Mouse (Mus musculus) liver, embryonic 13.5 days (tissue): ENCODE data around the gene Dnajb13. TPM values are rescaled to one million over a fixed set of nuclear protein-coding genes. Genes with fewer than 3 reads are reported as not detected.

Experiments used
- ATAC-seq: fragments of 200-750 bp; cut with Nextera tagmentation; 2 replicates; pipeline ENCODE4 v1.8.0; 2017; ENCODE audit warnings: low read depth, mild to moderate bottlenecking, moderate number of reproducible peaks, moderate library complexity
- DNase-seq: peaks from one replicate; pipeline ENCODE4 v3.0.0; 2022
- H3K27ac ChIP-seq: fragments of 300-500 bp; sonication (generic); 2 replicates; pipeline ENCODE4 v1.5.1; 2015; ENCODE audit warnings: moderate library complexity, mild to moderate bottlenecking, inconsistent platforms
- H3K27me3 ChIP-seq: fragments of 300-500 bp; sonication (generic); 2 replicates; pipeline ENCODE4 v1.6.1; 2015; ENCODE audit warnings: mild to moderate bottlenecking, inconsistent platforms
- H3K36me3 ChIP-seq: fragments of 300-500 bp; sonication (generic); 2 replicates; pipeline ENCODE4 v1.6.1; 2015; ENCODE audit warnings: mild to moderate bottlenecking, inconsistent platforms
- H3K4me1 ChIP-seq: fragments of 300-500 bp; sonication (generic); replicated peaks from 2 replicates; pipeline ENCODE4 v1.6.1; 2015; ENCODE audit warnings: inconsistent platforms
- H3K4me2 ChIP-seq: fragments of 300-500 bp; sonication (generic); 2 replicates; pipeline ENCODE4 v1.6.1; 2015; ENCODE audit warnings: inconsistent platforms, mild to moderate bottlenecking, moderate library complexity
- H3K4me3 ChIP-seq: fragments of 300-500 bp; sonication (generic); replicated peaks from 2 replicates; pipeline ENCODE4 v1.5.1; 2015; ENCODE audit warnings: mild to moderate bottlenecking, inconsistent platforms
- H3K9ac ChIP-seq: fragments of 300-500 bp; sonication (generic); 2 replicates; pipeline ENCODE4 v1.6.1; 2015; ENCODE audit warnings: mild to moderate bottlenecking, inconsistent platforms
- H3K9me3 ChIP-seq: fragments of 300-500 bp; sonication (generic); replicated peaks from 2 replicates; pipeline ENCODE4 v1.6.1; 2016; ENCODE audit warnings: inconsistent platforms
- WGBS: fragments of 180-500 bp; shearing (Covaris S2); methylation state at CpG from one replicate; pipeline ENCODE4 v1.1.7; 2015; ENCODE audit not compliant: insufficient replicate concordance; 5-methylcytosine and 5-hydroxymethylcytosine counted together
- polyA plus RNA-seq: library from polyadenylated mRNA; unstranded; fragments of >200 nt; fragmentation: Nextera tagmentation; extraction: Ambion mirVana; gene quantifications from 2 replicates; pipeline ENCODE4 v1.2.1, GENCODE M21; 2015

Dnajb13 gene
- polyA plus RNA-seq, result 2.5 TPM in 2 replicates

DNA sequence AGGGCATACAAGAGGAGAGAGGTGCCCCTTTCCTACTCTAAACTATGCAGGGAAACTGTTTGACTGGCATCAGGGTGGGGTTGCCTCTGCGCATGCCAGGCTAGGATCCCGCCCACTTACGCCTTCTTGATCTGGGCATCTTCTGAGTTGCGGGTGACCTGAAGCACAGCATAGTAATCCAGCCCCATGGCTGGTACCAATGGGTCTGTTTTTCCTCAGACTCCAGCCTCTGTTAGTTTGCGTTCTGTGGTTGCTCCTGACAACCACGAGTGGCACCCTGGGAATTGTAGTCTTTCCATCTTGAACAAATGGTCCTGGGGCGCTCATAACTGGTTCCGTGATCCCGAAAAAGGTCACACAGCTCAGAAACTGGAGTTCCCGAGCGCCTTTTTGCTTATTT lies at the start of gene Dnajb13:
TSS of gene Dnajb13 (minus strand) at position 388 of the 400 bp plus-strand sequence.
- H3K36me3 ChIP-seq, result no peaks in the 10 kb centered on the region
- no peak within 1 kb of the TSS for H3K4me2 ChIP-seq
- no peaks in the 10 kb centered on the region for H3K9me3 ChIP-seq
- no peak within 1 kb of the TSS for H3K27ac ChIP-seq
- no peak within 1 kb of the TSS for H3K4me3 ChIP-seq
- no peak for ATAC-seq
- H3K9ac ChIP-seq, result no peak within 1 kb of the TSS
- 46% methylated on average over 11 of the region's 11 CpGs for WGBS
- peaks cover 24% of the 10 kb centered on the region for H3K27me3 ChIP-seq
- no peaks in the 10 kb centered on the region for H3K4me1 ChIP-seq
- DNase-seq, result no peak

DNA sequence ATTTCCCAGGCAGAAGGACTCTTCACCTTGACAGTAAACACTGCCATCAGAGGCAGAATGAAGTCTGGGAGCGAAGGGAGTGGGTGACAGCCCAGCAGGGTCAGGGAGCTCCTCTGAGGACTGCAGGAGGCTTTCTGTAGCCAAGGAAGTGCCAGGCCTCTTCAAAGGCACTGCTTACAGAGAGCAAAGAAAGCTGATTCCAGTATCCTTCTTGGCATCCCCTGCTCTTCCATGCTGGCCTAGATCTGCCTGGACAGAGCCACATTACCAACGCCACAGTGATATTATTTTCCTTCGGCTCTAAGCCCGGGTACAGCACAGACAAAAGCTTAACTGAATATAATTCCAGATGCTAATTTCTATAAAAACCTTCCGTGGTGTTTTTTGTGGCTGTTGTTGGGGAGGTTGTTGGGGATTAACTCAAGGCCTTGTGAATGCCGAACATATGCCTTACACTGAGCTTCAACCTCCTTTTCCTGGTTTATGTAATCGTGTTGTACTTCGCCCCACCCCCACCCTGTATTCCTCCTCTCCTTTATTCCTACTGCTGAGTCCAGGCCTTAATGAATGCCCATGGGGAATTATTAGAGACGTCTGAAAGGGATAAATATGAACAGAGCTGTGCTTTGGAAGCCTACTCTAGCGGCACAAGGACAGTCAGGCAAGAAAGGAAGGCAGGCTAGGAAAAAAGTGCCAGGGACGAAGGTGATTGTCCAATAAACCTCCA lies 47.3 kb upstream of the Dnajb13 start:
- WGBS, result 81% methylated on average over 11 of the region's 11 CpGs

DNA sequence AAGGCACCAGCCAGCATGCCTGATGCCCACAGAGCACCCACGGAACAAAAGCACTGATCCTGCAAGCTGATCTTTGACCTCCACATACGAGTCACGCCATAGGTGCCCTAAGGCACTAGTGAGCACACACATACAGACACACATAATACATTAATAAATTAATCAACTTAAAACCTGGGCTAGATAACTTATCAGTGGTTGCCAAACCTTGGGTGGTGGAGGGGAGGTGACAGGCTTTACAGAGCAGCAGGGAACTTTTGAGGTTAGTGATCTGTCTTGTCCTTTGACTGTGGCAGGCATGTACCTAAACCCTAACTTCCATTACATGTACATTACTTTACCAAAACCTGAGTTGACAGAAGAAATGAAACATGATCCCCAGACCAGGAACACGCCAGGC lies 44.6 kb upstream of the Dnajb13 start:
- Histone ChIP-seq H3K4me1 (peaks cover 50% of the 10 kb centered on the region), H3K9me3 (no peaks in the 10 kb centered on the region), H3K36me3 (peaks cover 2% of the 10 kb centered on the region; the same call in 1 of the 2 replicates), H3K4me2 (peak overlapping the region; percentile 41), H3K9ac (peak overlapping the region; percentile 16; the same call in 1 of the 2 replicates), H3K27me3 (no peaks in the 10 kb centered on the region), H3K4me3 (no peak overlapping the region), H3K27ac (peak overlapping the region; percentile 55; the same call in 1 of the 2 replicates)
- ATAC-seq, result peak; percentile 91
- peak; percentile 45 for DNase-seq
- 35% methylated on average over 4 of the region's 4 CpGs for whole genome bisulfite sequencing

More for the DNA sequence above, 47.3 kb upstream of the Dnajb13 start:
- H3K4me2 ChIP-seq, result no peak overlapping the region
- no peaks in the 10 kb centered on the region for H3K9me3 ChIP-seq
- ATAC-seq (no peak), DNase-seq (no peak)
- no peaks in the 10 kb centered on the region for H3K27me3 ChIP-seq
- peaks cover 32% of the 10 kb centered on the region for H3K4me1 ChIP-seq
- no peak overlapping the region for H3K9ac ChIP-seq
- H3K4me3 ChIP-seq, result no peak overlapping the region
- no peak overlapping the region for H3K27ac ChIP-seq
- peaks cover 9% of the 10 kb centered on the region; the same call in 1 of the 2 replicates for H3K36me3 ChIP-seq

GRCm38 (mm10) chr7:100557241-100557640 lies 42.5 kb upstream of the Dnajb13 start:
- Histone ChIP-seq H3K4me1 (peaks cover 52% of the 10 kb centered on the region), H3K27ac (no peak overlapping the region), H3K36me3 (peaks cover 6% of the 10 kb centered on the region; the same call in 1 of the 2 replicates), H3K4me2 (no peak overlapping the region), H3K27me3 (no peaks in the 10 kb centered on the region), H3K4me3 (no peak overlapping the region), H3K9ac (no peak overlapping the region), H3K9me3 (no peaks in the 10 kb centered on the region)
- WGBS, result 76% methylated on average over 5 of the region's 5 CpGs
- ATAC-seq, result no peak
- no peak for DNase-seq

- ATAC-seq, result no peak
- H3K9ac ChIP-seq, result peak overlapping the region; percentile 39; the same call in 1 of the 2 replicates
- no peak for DNase-seq
- H3K9me3 ChIP-seq, result no peaks in the 10 kb centered on the region
- WGBS, result 66% methylated on average over 13 of the region's 13 CpGs
- peaks cover 45% of the 10 kb centered on the region for H3K4me1 ChIP-seq
- H3K27ac ChIP-seq, result peak overlapping the region; percentile 83
- H3K36me3 ChIP-seq, result peaks cover 15% of the 10 kb centered on the region; the same call in 1 of the 2 replicates
- no peak overlapping the region for H3K4me3 ChIP-seq
- H3K27me3 ChIP-seq, result no peaks in the 10 kb centered on the region
- no peak overlapping the region for H3K4me2 ChIP-seq
Measured at GRCm38 (mm10) chr7:100555431-100555951, 40.7 kb upstream of the Dnajb13 start.

GRCm38 (mm10) chr7:100554939-100555338 lies 40.2 kb upstream of the Dnajb13 start:
- WGBS, result 42% methylated on average over 5 of the region's 5 CpGs
- peak; percentile 65; the same call in 1 of the 2 replicates for ATAC-seq
- peaks cover 20% of the 10 kb centered on the region; the same call in 1 of the 2 replicates for H3K36me3 ChIP-seq
- no peaks in the 10 kb centered on the region for H3K9me3 ChIP-seq
- H3K4me1 ChIP-seq, result peaks cover 46% of the 10 kb centered on the region
- no peak overlapping the region for H3K4me2 ChIP-seq
- no peak overlapping the region for H3K4me3 ChIP-seq
- no peak overlapping the region for H3K9ac ChIP-seq
- no peaks in the 10 kb centered on the region for H3K27me3 ChIP-seq
- peak overlapping the region; percentile 83 for H3K27ac ChIP-seq
- peak; percentile 54 for DNase-seq

DNA sequence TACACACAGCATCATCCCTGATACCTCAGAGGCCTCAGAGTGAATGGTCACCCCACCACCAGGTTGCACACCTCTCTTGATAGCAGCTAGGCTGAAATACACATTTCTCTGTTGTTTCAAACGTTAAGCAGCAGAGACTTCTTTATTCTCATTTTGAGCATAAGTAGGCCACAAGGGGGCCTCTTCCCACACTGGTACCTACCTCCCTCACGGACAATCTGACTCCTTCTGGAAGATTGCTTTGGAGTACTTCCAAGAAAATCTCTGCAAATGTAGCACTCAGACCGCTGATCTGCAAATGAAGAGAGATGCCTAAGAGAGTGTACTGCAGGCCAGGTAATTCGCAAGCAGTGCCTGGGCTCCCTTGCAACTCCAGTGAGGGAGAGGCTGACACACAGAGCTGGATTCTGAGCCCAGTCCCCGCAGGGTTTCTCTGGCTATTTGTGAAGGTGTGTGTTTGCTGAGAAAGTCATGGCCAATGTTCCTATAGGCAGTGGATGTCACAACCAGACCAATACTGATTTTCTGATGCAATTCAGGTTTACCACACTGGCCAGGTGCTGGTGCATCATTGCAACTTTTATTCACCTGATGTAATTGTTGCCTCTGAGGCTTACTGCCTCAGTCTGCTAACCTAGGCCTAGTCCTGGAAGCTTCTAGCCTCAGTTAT lies 35.7 kb upstream of the Dnajb13 start:
- H3K4me1 ChIP-seq, result peaks cover 20% of the 10 kb centered on the region
- no peak overlapping the region for H3K4me3 ChIP-seq
- H3K9me3 ChIP-seq, result no peaks in the 10 kb centered on the region
- no peaks in the 10 kb centered on the region for H3K27me3 ChIP-seq
- no peak for DNase-seq
- no peak overlapping the region for H3K4me2 ChIP-seq
- peak overlapping the region; percentile 14; the same call in 1 of the 2 replicates for H3K27ac ChIP-seq
- ATAC-seq, result no peak
- no peak overlapping the region for H3K9ac ChIP-seq
- WGBS, result 63% methylated on average over 5 of the region's 5 CpGs
- H3K36me3 ChIP-seq, result peaks cover 35% of the 10 kb centered on the region; the same call in 1 of the 2 replicates

GRCm38 (mm10) chr7:100549796-100550195 lies 35.0 kb upstream of the Dnajb13 start:
- WGBS, result 67% methylated on average over 3 of the region's 3 CpGs

DNA sequence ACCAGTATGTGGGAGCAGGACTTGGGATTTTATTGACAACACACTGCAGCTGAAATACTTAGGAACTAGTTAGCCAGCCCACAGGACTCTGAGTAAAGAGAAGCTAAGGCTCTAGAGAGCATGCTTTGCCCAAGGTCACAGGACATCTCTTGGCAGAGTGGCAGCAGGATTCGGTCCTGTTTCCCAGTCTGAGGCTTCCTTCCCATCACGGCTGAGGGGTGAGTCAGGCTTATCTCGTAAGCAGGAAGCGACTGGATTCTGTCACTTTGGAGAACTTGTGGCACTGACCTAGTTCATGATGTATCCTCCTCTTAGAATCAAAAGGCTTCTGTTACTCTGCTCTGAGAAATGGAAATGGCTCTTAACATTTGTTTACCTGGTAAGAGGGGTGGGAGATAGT lies 32.9 kb upstream of the Dnajb13 start:
- Histone ChIP-seq H3K4me3 (no peak overlapping the region), H3K4me1 (0 out of 2 replicates have a peak, but pooled peaks cover 2% of the 10 kb centered on the region), H3K27ac (peak overlapping the region; percentile 6; the same call in 1 of the 2 replicates), H3K9ac (no peak overlapping the region), H3K36me3 (peaks cover 31% of the 10 kb centered on the region; the same call in 1 of the 2 replicates), H3K4me2 (no peak overlapping the region), H3K27me3 (no peaks in the 10 kb centered on the region), H3K9me3 (no peaks in the 10 kb centered on the region)
- no peak for DNase-seq
- ATAC-seq, result no peak
- WGBS, result 47% methylated on average over 4 of the region's 4 CpGs

More at GRCm38 (mm10) chr7:100549796-100550195, 35.0 kb upstream of the Dnajb13 start:
- Histone ChIP-seq H3K9me3 (no peaks in the 10 kb centered on the region), H3K27me3 (no peaks in the 10 kb centered on the region), H3K36me3 (peaks cover 35% of the 10 kb centered on the region; the same call in 1 of the 2 replicates), H3K9ac (no peak overlapping the region), H3K4me1 (peaks cover 14% of the 10 kb centered on the region), H3K4me2 (no peak overlapping the region), H3K4me3 (no peak overlapping the region), H3K27ac (no peak overlapping the region)
- ATAC-seq (no peak), DNase-seq (no peak)

GRCm38 (mm10) chr7:100544437-100544836 lies 29.7 kb upstream of the Dnajb13 start:
- H3K36me3 ChIP-seq, result peaks cover 25% of the 10 kb centered on the region
- H3K9me3 ChIP-seq, result no peaks in the 10 kb centered on the region
- H3K4me2 ChIP-seq, result no peak overlapping the region
- H3K27me3 ChIP-seq, result no peaks in the 10 kb centered on the region
- WGBS, result 49% methylated on average over 1 of the region's 1 CpGs
- no peak overlapping the region for H3K4me3 ChIP-seq
- H3K27ac ChIP-seq, result no peak overlapping the region; the same call in 1 of the 2 replicates
- no peak for DNase-seq
- peak; percentile 73 for ATAC-seq
- H3K4me1 ChIP-seq, result no peaks in the 10 kb centered on the region
- no peak overlapping the region for H3K9ac ChIP-seq

DNA sequence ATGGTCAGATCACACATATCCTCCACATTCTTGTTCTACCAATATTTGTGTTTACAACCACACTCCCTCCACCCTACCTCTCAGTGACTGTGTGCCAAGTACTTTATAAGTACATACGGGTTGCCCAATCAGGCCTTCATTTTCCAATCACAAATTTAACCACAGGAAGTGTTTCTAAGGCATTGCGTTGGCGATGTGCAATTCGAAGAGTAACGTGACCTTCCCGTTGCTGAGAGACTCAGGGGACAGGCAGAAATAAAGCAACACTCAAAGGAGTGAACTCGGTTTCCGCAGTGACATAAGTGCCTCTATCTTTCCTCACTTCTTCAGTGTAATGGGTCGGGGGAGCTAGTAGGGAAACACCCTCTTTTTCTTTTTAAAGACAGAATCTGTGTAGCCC lies 24.8 kb upstream of the Dnajb13 start:
- H3K9ac ChIP-seq, result no peak overlapping the region
- H3K4me2 ChIP-seq, result no peak overlapping the region
- DNase-seq (no peak), ATAC-seq (no peak)
- no peaks in the 10 kb centered on the region for H3K27me3 ChIP-seq
- H3K36me3 ChIP-seq, result peaks cover 17% of the 10 kb centered on the region
- no peaks in the 10 kb centered on the region for H3K9me3 ChIP-seq
- peaks cover 19% of the 10 kb centered on the region for H3K4me1 ChIP-seq
- WGBS, result 85% methylated on average over 9 of the region's 9 CpGs
- no peak overlapping the region for H3K27ac ChIP-seq
- H3K4me3 ChIP-seq, result no peak overlapping the region
